Mouse (Mus musculus) olfactory bulb, adult 2 months (tissue): ENCODE data around the gene Henmt1. TPM values are rescaled to one million over a fixed set of nuclear protein-coding genes. Genes with fewer than 3 reads are reported as not detected.

Source experiments
- H3K27ac ChIP-seq: fragments of 200-500 bp; 2 replicates; pipeline ENCODE4 v1.5.1; 2012; ENCODE audit warnings: low read depth, low read length; ENCODE audit not compliant: insufficient read depth
- H3K4me1 ChIP-seq: fragments of 200-500 bp; 2 replicates; pipeline ENCODE4 v1.6.1; 2012; ENCODE audit warnings: low read length; ENCODE audit not compliant: control insufficient read depth, insufficient read depth
- H3K4me3 ChIP-seq: fragments of 200-500 bp; 2 replicates; pipeline ENCODE4 v1.5.1; 2012; ENCODE audit warnings: mild to moderate bottlenecking, low read depth, low read length, moderate library complexity; ENCODE audit not compliant: insufficient read depth
- CTCF ChIP-seq: fragments of 200-500 bp; IDR thresholded peaks from 2 replicates; pipeline ENCODE4 v1.5.1; 2012; ENCODE audit warnings: low read depth, mild to moderate bottlenecking, low read length, moderate library complexity; ENCODE audit not compliant: insufficient read depth
- POLR2A ChIP-seq: fragments of 200-500 bp; IDR thresholded peaks from 2 replicates; pipeline ENCODE4 v1.6.1; 2012; ENCODE audit warnings: mild to moderate bottlenecking, low read depth, low read length, moderate library complexity; ENCODE audit not compliant: insufficient read depth
- WGBS: fragments of 180-500 bp; shearing (Covaris S2); methylation state at CpG from one replicate; pipeline ENCODE4 v1.1.7; 2018; 5-methylcytosine and 5-hydroxymethylcytosine counted together
- polyA plus RNA-seq: library from polyadenylated mRNA; stranded (reverse); fragments of >200 nt; gene quantifications from 2 replicates; pipeline ENCODE4 v1.2.4, GENCODE M21; 2012; ENCODE audit warnings: low replicate concordance; ENCODE audit not compliant: missing spikeins, insufficient read depth, insufficient read length

Gene Henmt1
- polyA plus RNA-seq, 1 experiment: not detected

DNA sequence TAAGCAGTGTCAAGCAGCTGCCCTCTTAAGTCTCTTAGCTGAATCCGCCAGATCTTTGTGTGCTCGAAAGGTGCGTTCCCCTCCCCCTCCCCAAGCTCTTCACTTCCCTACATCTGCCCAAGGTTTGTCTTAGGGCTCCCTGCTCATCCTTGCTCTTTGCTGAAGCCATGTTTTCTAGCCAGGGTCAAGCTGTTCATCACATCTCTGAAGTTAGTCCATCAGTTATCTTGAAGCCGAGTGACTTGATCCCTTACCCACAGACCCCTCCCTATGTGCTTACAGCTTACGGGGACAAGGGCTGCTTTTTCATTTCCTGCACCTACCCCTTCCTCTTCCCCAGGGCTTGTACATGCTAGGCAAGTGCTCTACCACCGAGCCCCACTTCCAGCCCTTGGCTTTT is 22.0 kb downstream of the Henmt1 start:
- H3K4me1 ChIP-seq: peaks cover 20% of the 10 kb centered on the region; the same call in 1 of the 2 replicates
- no peak overlapping the region for H3K4me3 ChIP-seq
- TF ChIP-seq CTCF: no peak
- no peak for TF ChIP-seq POLR2A
- no peak overlapping the region for H3K27ac ChIP-seq
- whole genome bisulfite sequencing: 47% methylated on average over 6 of the region's 6 CpGs

DNA sequence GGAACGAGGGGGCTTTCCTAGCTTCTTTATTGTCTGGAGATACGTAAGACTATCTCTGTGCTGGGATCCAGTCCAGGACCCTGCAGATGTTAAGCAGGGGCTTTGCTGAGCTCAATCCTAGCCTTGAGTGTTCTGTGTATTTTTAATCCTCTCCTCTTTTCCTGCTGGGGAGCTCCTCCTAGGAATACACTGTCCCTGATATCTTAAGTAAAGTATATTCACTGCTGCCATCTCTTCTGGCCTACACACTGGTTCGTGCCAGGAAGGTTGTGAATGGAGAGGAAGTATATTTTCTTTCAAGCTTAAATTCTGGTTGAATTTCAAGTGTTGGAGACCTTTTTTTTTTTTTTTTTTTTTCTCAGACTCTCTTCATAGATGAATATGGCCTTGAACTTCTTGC is 23.6 kb downstream of the Henmt1 start:
- Histone ChIP-seq H3K4me1 (peaks cover 20% of the 10 kb centered on the region; the same call in 1 of the 2 replicates), H3K4me3 (no peak overlapping the region), H3K27ac (no peak overlapping the region)
- TF ChIP-seq CTCF (no peak), POLR2A (no peak)
- 71% methylated on average over 3 of the region's 3 CpGs for WGBS

DNA sequence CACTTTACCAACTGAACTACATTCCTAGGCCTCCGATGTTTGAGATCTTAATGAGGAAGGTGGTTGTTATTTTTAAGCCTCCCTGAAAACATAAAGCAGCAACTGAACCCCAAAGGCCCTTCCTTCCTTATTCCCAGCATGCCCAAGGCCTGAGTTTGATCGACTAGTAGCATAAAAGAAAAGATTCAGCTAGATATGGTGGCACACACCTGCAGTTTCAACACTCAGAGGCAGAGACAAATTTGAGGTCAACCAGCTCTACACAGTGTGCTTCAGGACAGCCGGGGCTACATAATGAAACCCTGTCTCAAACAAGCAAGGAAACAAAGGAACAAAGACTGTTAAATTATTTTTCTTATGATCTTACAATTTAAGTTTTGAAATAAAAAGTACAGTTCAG is 24.1 kb downstream of the Henmt1 start:
- no peak overlapping the region for H3K27ac ChIP-seq
- no peak overlapping the region for H3K4me3 ChIP-seq
- 66% methylated on average over 3 of the region's 3 CpGs for WGBS
- no peak for TF ChIP-seq CTCF
- TF ChIP-seq POLR2A: no peak
- peaks cover 20% of the 10 kb centered on the region; the same call in 1 of the 2 replicates for H3K4me1 ChIP-seq

DNA sequence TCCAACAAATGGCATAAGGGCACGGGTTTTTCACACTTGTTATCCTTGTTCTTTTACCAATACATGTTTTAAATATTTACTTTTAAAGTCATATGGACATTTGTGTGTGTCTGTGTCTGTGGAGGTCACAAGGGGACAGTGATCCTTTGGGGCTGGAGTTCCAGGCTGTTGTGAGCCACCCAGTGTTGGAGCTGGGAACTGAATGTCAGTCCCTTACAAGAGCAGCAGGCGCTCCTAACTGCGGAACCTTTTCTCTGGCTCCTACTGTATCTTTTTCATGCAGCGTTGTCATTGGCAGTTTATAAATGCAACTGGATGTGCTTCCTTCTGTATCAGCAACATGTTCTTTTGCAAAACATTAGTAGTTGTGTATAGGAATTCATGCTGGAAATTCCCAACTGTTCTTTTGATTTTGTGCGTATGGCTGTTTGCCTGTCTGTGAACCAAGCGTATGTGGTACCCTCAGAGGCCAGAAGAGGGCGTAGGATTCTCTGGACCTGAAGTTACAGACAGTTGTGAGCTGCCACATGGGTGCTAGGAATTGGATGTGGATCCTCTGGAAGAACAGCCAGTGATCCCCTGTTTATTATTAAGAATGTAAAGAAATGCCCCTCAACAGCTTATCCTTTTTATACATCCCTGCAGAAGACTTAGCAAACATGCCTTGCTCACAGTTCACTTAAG is 24.8 kb downstream of the Henmt1 start:
- Histone ChIP-seq H3K27ac (no peak overlapping the region), H3K4me3 (no peak overlapping the region), H3K4me1 (peaks cover 20% of the 10 kb centered on the region; the same call in 1 of the 2 replicates)
- TF ChIP-seq POLR2A (no peak), CTCF (no peak)
- 77% methylated on average over 7 of the region's 7 CpGs for WGBS

DNA sequence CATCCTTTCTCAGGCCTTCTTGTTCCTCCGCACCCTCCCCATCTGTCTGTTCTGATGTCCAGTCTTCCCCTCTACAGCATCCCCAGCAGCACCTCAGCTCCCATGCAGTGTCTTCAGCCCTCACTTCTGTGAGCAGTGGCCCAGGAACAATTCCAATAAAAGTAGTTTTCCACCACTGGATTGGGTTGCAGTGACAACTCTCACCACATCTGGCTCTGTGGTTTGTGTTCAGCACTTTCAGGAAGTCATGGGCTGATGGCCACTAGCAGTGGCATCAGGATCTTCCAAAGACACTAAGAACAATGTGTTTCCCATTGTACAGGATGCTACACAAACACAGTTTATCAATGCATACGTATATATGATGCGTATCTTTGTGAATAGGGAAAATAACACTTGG is 26.4 kb downstream of the Henmt1 start:
- TF ChIP-seq CTCF: no peak
- TF ChIP-seq POLR2A: no peak
- H3K27ac ChIP-seq: no peak overlapping the region
- WGBS: 95% methylated on average over 3 of the region's 3 CpGs
- no peak overlapping the region for H3K4me3 ChIP-seq
- H3K4me1 ChIP-seq: peaks cover 15% of the 10 kb centered on the region; the same call in 1 of the 2 replicates

DNA sequence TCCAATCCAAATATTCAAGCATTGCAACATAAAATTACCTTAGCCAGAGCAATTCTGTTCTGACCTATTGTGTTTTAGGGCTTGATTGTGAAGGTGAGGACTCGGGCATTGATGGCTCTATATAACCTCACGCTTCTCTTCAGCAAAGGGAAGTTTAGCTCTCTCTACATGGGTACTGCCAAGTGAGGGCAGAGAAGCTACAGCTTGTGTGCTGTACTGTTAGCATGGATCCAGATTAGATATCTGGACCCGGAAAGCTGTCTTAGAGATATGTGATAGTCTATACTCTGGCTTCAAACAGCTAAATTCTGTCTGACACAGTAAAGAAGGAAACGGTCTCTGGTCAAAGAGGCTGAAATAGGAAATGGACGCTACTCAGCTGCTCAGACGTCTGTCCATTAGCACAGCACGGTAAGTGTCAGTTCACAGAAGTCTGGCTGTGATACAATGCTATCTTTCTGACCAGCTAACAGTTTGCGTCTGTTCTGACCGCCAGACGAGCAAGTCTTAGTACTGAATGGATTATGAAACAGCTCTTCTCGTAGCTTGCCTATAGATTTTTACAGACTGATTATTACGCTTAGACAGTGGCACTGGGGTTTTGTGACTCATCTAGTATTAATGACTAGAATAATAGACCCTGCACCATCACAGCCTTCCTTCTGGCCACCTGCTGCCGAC is 34.4 kb downstream of the Henmt1 start:
- Histone ChIP-seq H3K4me3 (no peak overlapping the region), H3K27ac (peak overlapping the region; percentile 16; the same call in 1 of the 2 replicates), H3K4me1 (peaks cover 13% of the 10 kb centered on the region)
- no peak for TF ChIP-seq CTCF
- TF ChIP-seq POLR2A: no peak
- 61% methylated on average over 13 of the region's 13 CpGs for WGBS

DNA sequence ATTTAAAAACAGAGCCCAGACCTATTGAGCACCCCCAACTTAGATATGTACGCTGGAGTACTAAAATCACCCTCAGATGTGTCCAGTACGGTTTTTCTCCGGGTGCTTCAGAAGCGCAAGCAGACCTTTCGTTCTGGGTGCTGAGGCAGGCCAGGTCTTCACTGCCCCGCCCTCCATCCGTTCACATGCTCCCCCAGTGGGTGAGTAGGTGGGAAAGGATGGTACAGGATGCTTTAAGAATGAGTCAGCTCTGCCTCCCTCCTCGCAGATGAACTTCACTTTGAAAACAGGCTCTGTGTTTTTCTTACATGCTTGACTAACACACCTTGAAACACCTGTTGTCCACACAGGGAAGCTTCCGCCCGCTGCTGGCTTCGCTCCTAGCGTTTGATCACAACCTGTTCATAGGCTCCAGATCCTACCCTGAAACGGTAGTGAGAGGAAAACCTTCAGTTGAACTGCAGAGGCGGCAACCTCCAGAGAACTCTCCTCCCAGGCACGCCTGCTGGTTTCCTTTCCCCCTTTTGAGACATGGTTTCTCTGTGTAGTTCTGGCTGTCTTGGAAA is 35.3 kb downstream of the Henmt1 start:
- WGBS: 57% methylated on average over 15 of the region's 15 CpGs
- peak overlapping the region; percentile 72; the same call in 1 of the 2 replicates for H3K27ac ChIP-seq
- H3K4me3 ChIP-seq: no peak overlapping the region
- peaks cover 20% of the 10 kb centered on the region for H3K4me1 ChIP-seq
- TF ChIP-seq CTCF (no peak), POLR2A (no peak)

DNA sequence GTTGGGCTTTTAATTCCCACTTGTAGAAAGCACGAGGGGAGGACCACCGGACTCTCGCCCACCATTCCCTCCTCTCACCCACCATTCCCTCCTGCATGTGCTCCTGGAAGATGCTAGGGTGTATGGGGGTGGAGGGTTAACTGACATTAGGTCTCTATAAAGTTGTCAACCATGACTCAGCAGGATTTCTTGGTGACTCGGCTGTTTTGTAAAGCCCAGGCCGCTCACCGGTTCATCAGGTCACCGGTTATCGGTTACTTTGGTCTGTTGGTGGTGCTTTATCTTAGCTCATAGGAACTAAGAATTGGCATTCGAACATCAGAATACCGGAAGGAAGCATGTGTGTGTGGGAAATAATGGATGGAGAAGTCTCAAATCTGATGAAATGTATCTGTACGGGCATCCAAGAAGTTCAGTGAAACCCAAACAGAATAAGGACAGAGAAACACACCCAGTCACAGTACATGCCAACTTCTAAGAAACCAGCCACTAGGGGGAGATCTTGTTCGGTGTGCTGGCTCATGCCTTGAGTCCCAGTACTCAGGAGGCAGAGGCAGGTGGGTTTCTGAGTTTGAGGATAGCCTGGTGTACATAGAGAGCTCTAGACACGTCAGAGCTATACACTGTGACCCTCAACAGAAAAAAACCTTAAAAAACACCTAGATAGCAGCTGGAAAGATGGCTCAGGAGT is 37.8 kb downstream of the Henmt1 start:
- 89% methylated on average over 13 of the region's 13 CpGs for WGBS
- TF ChIP-seq CTCF: no peak
- no peak for TF ChIP-seq POLR2A
- no peak overlapping the region for H3K4me3 ChIP-seq

DNA sequence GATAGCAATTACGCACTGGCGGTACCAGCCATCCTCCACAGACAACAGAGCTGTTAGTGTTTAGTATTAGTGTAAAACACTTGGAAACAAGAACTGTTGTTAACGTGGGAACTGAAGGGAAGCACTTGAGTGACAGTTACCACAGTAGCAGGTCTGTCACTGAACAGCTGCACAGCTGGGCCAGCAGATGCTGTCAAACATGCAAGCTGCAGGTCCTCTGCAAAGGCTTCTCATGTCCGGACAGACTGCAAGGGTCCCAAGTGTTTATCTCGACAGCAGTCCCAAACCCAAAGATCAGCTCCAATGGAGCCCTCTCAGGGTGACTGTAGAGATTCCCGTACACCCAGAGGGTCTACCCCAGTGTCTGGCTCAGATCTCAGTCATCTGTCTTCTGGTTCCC is 42.3 kb downstream of the Henmt1 start:
- 52% methylated on average over 6 of the region's 6 CpGs for WGBS
- Histone ChIP-seq H3K27ac (peak overlapping the region; percentile 6; the same call in 1 of the 2 replicates), H3K4me3 (no peak overlapping the region), H3K4me1 (peaks cover 28% of the 10 kb centered on the region)
- no peak for TF ChIP-seq POLR2A
- no peak for TF ChIP-seq CTCF

More for the DNA sequence above, 37.8 kb downstream of the Henmt1 start:
- H3K4me1 ChIP-seq: peaks cover 26% of the 10 kb centered on the region
- peak overlapping the region; percentile 49; the same call in 1 of the 2 replicates for H3K27ac ChIP-seq
